Mouse (Mus musculus) CH12.LX (cell line): ENCODE results near the gene Nek2. TPM values are rescaled to one million over a fixed set of nuclear protein-coding genes. Genes with fewer than 3 reads are reported as not detected.

Experiments
- polyA plus RNA-seq: library from polyadenylated mRNA; unstranded; fragments of >175 nt; gene quantifications from 2 replicates; pipeline ENCODE4 v1.2.1, GENCODE M21; 2012; ENCODE audit warnings: low read depth; ENCODE audit not compliant: insufficient read length
- total RNA-seq, 2 experiments: library from RNA; depleted of rRNA; stranded (reverse); fragments of 300-350 nt in 1 of 2; fragments of >200 nt in 1 of 2; gene quantifications; 2 replicates each; pipeline ENCODE4 v1.2.3; 2012 to 2014

The Nek2 gene
- total and polyA plus RNA-seq, 3 experiments = 41.3 to 68.8 (median 51.2) TPM

Other genes starting within 250 kb of the Nek2 start
- gene Dtl, start 245.9 kb upstream of the Nek2 start, total RNA-seq (2012; rRNA removed) = 31.8 and 35.0 TPM in 2 replicates
- 37.7 and 37.9 TPM in 2 replicates for gene Dtl, start 245.9 kb upstream of the Nek2 start, total RNA-seq (2014; rRNA removed)
- gene Dtl, start 245.9 kb upstream of the Nek2 start, polyA plus RNA-seq = 55.8 and 65.2 TPM in 2 replicates
- 30.4 and 33.7 TPM in 2 replicates for gene Ints7, start 245.8 kb upstream of the Nek2 start, total RNA-seq (2012; rRNA removed)
- gene Ints7, start 245.8 kb upstream of the Nek2 start, total RNA-seq (2014; rRNA removed) = 46.7 and 50.5 TPM in 2 replicates
- gene Ints7, start 245.8 kb upstream of the Nek2 start, polyA plus RNA-seq = 58.8 and 60.4 TPM in 2 replicates
- 15.3 and 24.2 TPM in 2 replicates for gene Lpgat1, start 103.6 kb upstream of the Nek2 start, total RNA-seq (2012; rRNA removed)
- 31.8 and 32.6 TPM in 2 replicates for gene Lpgat1, start 103.6 kb upstream of the Nek2 start, total RNA-seq (2014; rRNA removed)
- gene Lpgat1, start 103.6 kb upstream of the Nek2 start, polyA plus RNA-seq = 40.0 and 47.7 TPM in 2 replicates
- 4.5 and 4.6 TPM in 2 replicates for gene Slc30a1, start 85.3 kb downstream of the Nek2 start, total RNA-seq (2012; rRNA removed)
- gene Slc30a1, start 85.3 kb downstream of the Nek2 start, total RNA-seq (2014; rRNA removed) = 8.9 and 9.4 TPM in 2 replicates
- gene Slc30a1, start 85.3 kb downstream of the Nek2 start, polyA plus RNA-seq = 12.7 and 15.8 TPM in 2 replicates
- 0.25 and 0.29 TPM in 2 replicates for gene Rd3, start 155.9 kb downstream of the Nek2 start, total RNA-seq (2012; rRNA removed)
- 0.47 and 0.58 TPM in 2 replicates for gene Rd3, start 155.9 kb downstream of the Nek2 start, total RNA-seq (2014; rRNA removed)
- 0.44 and 0.55 TPM in 2 replicates for gene Rd3, start 155.9 kb downstream of the Nek2 start, polyA plus RNA-seq